Mouse (Mus musculus) forebrain, postnatal 0 days (tissue): ENCODE data around the gene Polr3k. TPM values are rescaled to one million over a fixed set of nuclear protein-coding genes. Genes with fewer than 3 reads are reported as not detected.

Experiments used
- ATAC-seq: fragments of 200-750 bp; cut with Nextera tagmentation; 2 replicates; pipeline ENCODE4 v1.8.0; 2017; ENCODE audit warnings: mild to moderate bottlenecking, moderate library complexity
- DNase-seq: peaks from one replicate; pipeline ENCODE4 v3.0.0-alpha.2; 2015
- H3K27ac ChIP-seq: fragments of 300-500 bp; sonication (generic); 2 replicates; pipeline ENCODE4 v1.5.1; 2014; ENCODE audit warnings: low read depth, mild to moderate bottlenecking, antibody characterized with exemption, low read length, moderate library complexity, mixed read lengths
- H3K27me3 ChIP-seq: fragments of 300-500 bp; sonication (generic); 2 replicates; pipeline ENCODE4 v1.6.1; 2014; ENCODE audit warnings: mild to moderate bottlenecking, low read length, mixed read lengths; ENCODE audit not compliant: insufficient read depth
- H3K36me3 ChIP-seq: fragments of 300-500 bp; sonication (generic); 2 replicates; pipeline ENCODE4 v1.6.1; 2014; ENCODE audit warnings: mild to moderate bottlenecking, moderate library complexity; ENCODE audit not compliant: insufficient read depth
- H3K4me1 ChIP-seq: fragments of 300-500 bp; sonication (generic); 2 replicates; pipeline ENCODE4 v1.6.1; 2014; ENCODE audit warnings: antibody characterized with exemption; ENCODE audit not compliant: insufficient read depth
- H3K4me2 ChIP-seq: fragments of 300-500 bp; sonication (generic); 2 replicates; pipeline ENCODE4 v1.6.1; 2014; ENCODE audit warnings: low read depth, mild to moderate bottlenecking, moderate library complexity
- H3K4me3 ChIP-seq: fragments of 300-500 bp; sonication (generic); 2 replicates; pipeline ENCODE4 v1.5.1; 2014; ENCODE audit warnings: low read depth, low read length, mixed read lengths
- H3K9ac ChIP-seq: fragments of 300-500 bp; sonication (generic); 2 replicates; pipeline ENCODE4 v1.6.1; 2014; ENCODE audit warnings: mild to moderate bottlenecking
- H3K9me3 ChIP-seq: fragments of 300-500 bp; sonication (generic); 2 replicates; pipeline ENCODE4 v1.6.1; 2016; ENCODE audit warnings: low read length
- CTCF ChIP-seq: sonication (generic); IDR thresholded peaks from 2 replicates; pipeline ENCODE4 v1.5.1; 2016; ENCODE audit warnings: antibody characterized with exemption, control low read depth, low read depth
- WGBS: fragments of 180-500 bp; shearing (Covaris S2); extraction: QIAGEN DNeasy Blood & Tissue Kit; methylation state at CpG from one replicate; pipeline ENCODE4 v1.1.7; 2014; 5-methylcytosine and 5-hydroxymethylcytosine counted together
- polyA plus RNA-seq: library from polyadenylated mRNA; unstranded; fragments of >200 nt; fragmentation: Nextera tagmentation; extraction: Ambion mirVana; gene quantifications from 2 replicates; pipeline ENCODE4 v1.2.1, GENCODE M21; 2015
- total RNA-seq: library from RNA; depleted of rRNA; stranded (reverse); fragments of >200 nt; gene quantifications from 2 replicates; pipeline ENCODE4 v1.2.3, GENCODE M21; 2014; rRNA removed

Polr3k gene
- total and polyA plus RNA-seq, 2 experiments from 2014 or later, result 66.5 to 80.1 TPM

DNA sequence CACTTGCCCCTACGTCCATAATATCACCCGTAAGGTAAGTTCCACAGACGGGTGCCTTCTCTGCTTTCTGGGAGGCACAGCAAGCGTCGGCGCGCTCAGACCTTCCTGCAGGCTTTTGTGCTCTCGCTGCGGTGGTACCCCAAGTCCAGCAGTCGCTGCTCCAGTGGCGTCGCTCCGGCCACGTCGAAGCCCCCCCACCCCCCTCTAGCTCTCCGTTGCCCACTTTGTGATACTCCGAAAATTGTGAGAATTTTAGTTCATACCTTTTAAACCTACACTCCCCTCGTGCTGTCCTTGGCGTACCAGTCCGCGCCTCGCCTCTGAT is 361 bp downstream of the Polr3k start:
- H3K27me3 ChIP-seq, result no peaks in the 10 kb centered on the region
- ATAC-seq (peak; percentile 23), DNase-seq (no peak)
- H3K9me3 ChIP-seq, result no peaks in the 10 kb centered on the region
- H3K4me2 ChIP-seq, result peak overlapping the region; percentile 77
- H3K4me1 ChIP-seq, result peaks cover 15% of the 10 kb centered on the region
- peak overlapping the region; percentile 67 for H3K9ac ChIP-seq
- under 1% methylated on average over 22 of the region's 22 CpGs for WGBS
- peak overlapping the region; percentile 87 for H3K27ac ChIP-seq
- peaks cover 8% of the 10 kb centered on the region for H3K36me3 ChIP-seq
- H3K4me3 ChIP-seq, result peak overlapping the region; percentile 69
- no peak for TF ChIP-seq CTCF

DNA sequence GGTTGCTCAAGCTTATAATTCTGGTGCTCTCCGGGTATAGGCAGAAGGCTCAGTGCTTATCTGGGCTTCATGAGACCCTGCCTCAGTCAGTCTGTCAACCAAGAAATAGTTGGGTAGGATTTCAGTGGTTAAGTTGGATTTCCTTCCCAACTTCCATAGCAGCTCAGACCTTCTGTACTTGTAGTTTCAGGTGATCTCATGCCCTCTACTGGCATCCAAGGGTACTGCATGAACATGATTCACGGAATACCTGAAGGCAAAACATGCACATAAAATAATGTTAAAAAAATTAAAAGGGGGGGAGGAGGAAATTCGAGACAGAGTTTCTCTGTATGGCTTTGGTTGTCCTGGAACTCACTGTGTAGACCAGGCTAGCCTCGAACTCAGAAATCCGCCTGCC is 2.8 kb downstream of the Polr3k start:
- Histone ChIP-seq H3K9me3 (no peaks in the 10 kb centered on the region), H3K27me3 (no peaks in the 10 kb centered on the region), H3K9ac (no peak overlapping the region), H3K4me1 (peaks cover 15% of the 10 kb centered on the region), H3K4me3 (no peak overlapping the region), H3K4me2 (no peak overlapping the region), H3K27ac (no peak overlapping the region), H3K36me3 (peaks cover 12% of the 10 kb centered on the region)
- TF ChIP-seq CTCF, result peak; percentile 85
- 53% methylated on average over 5 of the region's 5 CpGs for WGBS
- no peak for ATAC-seq
- peak; percentile 81 for DNase-seq

DNA sequence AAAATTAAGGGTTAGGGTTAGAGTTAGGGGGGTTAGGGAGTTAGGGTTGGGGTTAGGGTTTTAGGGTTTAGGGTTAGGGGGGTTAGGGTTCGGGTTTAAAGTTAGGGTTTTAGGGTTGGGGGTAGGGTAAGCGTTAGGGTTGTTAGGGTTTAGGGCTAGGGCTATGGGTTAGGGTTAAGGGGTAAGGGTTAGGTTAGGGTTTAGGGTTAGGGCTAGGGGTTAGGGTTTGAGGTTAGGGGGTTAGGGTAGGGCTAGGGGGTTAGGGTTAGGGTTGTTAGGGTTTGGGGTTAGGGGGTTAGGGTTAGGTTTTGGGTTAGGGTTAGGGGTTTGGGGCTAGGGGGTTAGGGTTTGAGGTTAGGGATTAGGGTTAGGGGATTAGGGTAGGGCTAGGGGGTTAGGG is 6.9 kb downstream of the Polr3k start:
- Histone ChIP-seq H3K27me3 (no peaks in the 10 kb centered on the region), H3K4me3 (no peak overlapping the region), H3K4me1 (no peaks in the 10 kb centered on the region), H3K27ac (no peak overlapping the region), H3K9me3 (no peaks in the 10 kb centered on the region), H3K4me2 (no peak overlapping the region), H3K9ac (no peak overlapping the region), H3K36me3 (peaks cover 20% of the 10 kb centered on the region)
- WGBS, result 97% methylated on average over 2 of the region's 2 CpGs
- no peak for TF ChIP-seq CTCF
- DNase-seq, result no peak
- ATAC-seq, result no peak

DNA sequence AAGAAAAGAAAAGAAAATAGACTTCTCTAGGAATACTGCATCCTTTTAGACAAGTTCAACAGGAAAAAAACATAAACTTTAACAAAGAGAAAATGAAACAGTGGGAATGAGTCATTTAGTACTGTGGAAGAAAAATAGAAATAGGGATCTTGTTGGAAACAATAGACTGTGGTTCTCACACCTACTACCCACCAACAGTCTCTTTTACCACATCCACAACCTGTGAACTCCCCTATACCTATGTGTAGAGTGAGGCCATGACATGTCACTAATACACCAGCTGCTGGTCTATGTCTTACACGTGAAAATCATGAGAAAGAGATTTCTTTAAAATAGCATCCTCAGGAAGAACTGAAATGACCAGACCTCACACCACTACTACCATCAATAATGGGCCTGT is 14.8 kb downstream of the Polr3k start:
- TF ChIP-seq CTCF, result no peak
- 70% methylated on average over 1 of the region's 1 CpGs for WGBS
- ATAC-seq (no peak), DNase-seq (no peak)
- Histone ChIP-seq H3K9ac (no peak overlapping the region), H3K4me1 (no peaks in the 10 kb centered on the region), H3K4me2 (no peak overlapping the region), H3K4me3 (no peak overlapping the region), H3K9me3 (no peaks in the 10 kb centered on the region), H3K27ac (no peak overlapping the region), H3K27me3 (no peaks in the 10 kb centered on the region), H3K36me3 (peaks cover 14% of the 10 kb centered on the region; the same call in 1 of the 2 replicates)

DNA sequence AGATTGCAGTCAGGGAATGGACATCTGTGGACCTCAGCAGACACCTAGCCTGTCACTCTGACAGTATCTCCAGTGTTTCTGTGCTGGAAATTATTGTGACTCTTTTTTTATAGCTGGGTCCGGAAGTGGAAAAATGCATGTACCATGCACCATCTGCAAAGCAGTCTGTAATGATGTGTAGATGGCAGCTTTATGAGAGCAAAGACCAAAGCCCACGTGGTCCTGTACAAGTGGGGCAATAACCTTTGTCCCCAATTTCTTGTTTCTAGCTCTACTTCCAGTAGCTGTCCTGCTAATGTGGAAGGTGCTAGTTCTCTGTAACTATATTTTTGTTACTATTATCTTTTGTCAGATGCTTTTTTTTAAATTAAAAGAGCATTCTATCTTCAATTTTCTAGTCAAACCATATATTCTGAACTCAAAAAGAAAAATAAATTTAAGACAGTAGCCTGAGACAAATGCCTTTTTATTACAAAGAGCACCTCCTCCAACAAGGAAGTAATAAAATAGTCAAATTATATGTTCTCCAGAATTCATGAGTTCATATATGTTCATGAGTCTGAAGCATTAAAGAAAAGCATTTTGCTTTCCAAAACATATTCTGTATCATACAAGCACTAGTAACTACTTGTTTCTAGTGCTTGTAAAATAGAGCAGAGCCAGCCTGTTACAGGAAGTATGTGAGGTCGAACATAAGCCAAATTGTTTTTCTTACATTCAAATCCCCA is 19.0 kb downstream of the Polr3k start:
- no peak for ATAC-seq

DNA sequence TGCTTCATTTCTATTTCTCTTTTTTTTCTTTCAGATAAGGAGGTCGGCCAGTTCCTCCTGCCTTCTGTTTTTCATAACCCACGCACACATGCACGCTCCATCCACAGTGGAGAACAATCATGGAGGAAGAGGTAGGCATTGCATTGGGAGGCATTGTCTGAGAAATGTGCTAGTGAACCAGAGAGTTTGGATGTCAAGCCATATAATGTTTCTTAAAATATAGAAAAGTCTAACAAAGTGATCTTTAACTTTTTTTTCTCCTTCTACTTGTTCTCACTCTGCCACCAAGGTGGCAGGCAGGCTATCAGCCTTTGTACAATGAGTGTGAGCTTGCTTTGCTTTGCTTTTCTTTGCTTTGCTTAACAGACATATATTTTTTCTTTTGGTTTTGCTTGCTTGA is 53.7 kb downstream of the Polr3k start:
- H3K4me2 ChIP-seq, result no peak overlapping the region
- no peaks in the 10 kb centered on the region for H3K9me3 ChIP-seq
- H3K36me3 ChIP-seq, result no peaks in the 10 kb centered on the region
- H3K4me3 ChIP-seq, result no peak overlapping the region
- no peak overlapping the region for H3K9ac ChIP-seq
- ATAC-seq (no peak), DNase-seq (peak; percentile 22)
- WGBS, result 62% methylated on average over 3 of the region's 3 CpGs
- H3K4me1 ChIP-seq, result no peaks in the 10 kb centered on the region
- TF ChIP-seq CTCF, result no peak
- H3K27ac ChIP-seq, result no peak overlapping the region
- H3K27me3 ChIP-seq, result no peaks in the 10 kb centered on the region

More for the DNA sequence above, 19.0 kb downstream of the Polr3k start:
- no peak for TF ChIP-seq CTCF
- H3K4me1 ChIP-seq, result no peaks in the 10 kb centered on the region
- no peaks in the 10 kb centered on the region for H3K27me3 ChIP-seq
- no peak overlapping the region for H3K9ac ChIP-seq
- no peak for DNase-seq
- WGBS, result 90% methylated on average over 3 of the region's 3 CpGs
- H3K36me3 ChIP-seq, result peaks cover 4% of the 10 kb centered on the region; the same call in 1 of the 2 replicates
- no peak overlapping the region for H3K4me3 ChIP-seq
- H3K9me3 ChIP-seq, result no peaks in the 10 kb centered on the region
- no peak overlapping the region for H3K27ac ChIP-seq
- no peak overlapping the region for H3K4me2 ChIP-seq

DNA sequence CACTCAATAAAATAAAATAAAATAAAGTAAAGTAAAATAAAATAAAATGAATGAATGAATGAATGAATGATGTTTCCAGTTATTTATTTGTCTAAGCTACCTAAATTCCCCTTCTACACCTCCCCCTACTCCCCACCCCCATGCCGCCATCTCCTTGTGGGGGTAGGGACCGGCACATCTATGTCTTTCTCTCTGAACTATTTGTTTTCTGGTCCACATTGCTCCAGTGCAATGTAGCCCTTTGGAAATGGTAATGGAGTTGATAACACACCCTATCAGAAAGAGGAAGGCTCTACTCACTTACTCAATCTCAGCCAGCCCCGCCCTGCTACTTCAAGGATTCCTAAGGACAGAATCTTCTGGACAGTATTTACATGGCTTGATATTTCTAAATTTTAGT is 54.4 kb downstream of the Polr3k start:
- WGBS, result 55% methylated on average over 3 of the region's 3 CpGs
- H3K9ac ChIP-seq, result no peak overlapping the region
- DNase-seq, result peak; percentile 1
- H3K4me2 ChIP-seq, result no peak overlapping the region
- no peaks in the 10 kb centered on the region for H3K27me3 ChIP-seq
- H3K9me3 ChIP-seq, result no peaks in the 10 kb centered on the region
- H3K4me3 ChIP-seq, result no peak overlapping the region
- no peak for TF ChIP-seq CTCF
- H3K27ac ChIP-seq, result no peak overlapping the region
- no peaks in the 10 kb centered on the region for H3K4me1 ChIP-seq
- ATAC-seq, result 0 out of 2 replicates have a peak, but pooled peaks have one; percentile 73
- H3K36me3 ChIP-seq, result no peaks in the 10 kb centered on the region

Other genes with a start within 250 kb of the Polr3k start
- gene Gm29797, start 207.3 kb upstream of the Polr3k start, total RNA-seq, result not detected in 2 replicates
- not detected in 2 replicates for gene Gm29797, start 207.3 kb upstream of the Polr3k start, polyA plus RNA-seq
- gene Sox18, start 192.7 kb upstream of the Polr3k start, total RNA-seq, result 5.4 and 8.9 TPM in 2 replicates
- 8.6 and 11.1 TPM in 2 replicates for gene Sox18, start 192.7 kb upstream of the Polr3k start, polyA plus RNA-seq
- 51.1 and 55.6 TPM in 2 replicates for gene Tcea2, start 184.0 kb upstream of the Polr3k start, total RNA-seq
- 53.8 and 57.5 TPM in 2 replicates for gene Tcea2, start 184.0 kb upstream of the Polr3k start, polyA plus RNA-seq
- gene Rgs19, start 170.4 kb upstream of the Polr3k start, total RNA-seq, result 43.7 and 50.2 TPM in 2 replicates
- 56.4 and 57.4 TPM in 2 replicates for gene Rgs19, start 170.4 kb upstream of the Polr3k start, polyA plus RNA-seq
- not detected in 2 replicates for gene Lkaaear1, start 165.9 kb upstream of the Polr3k start, total RNA-seq
- gene Lkaaear1, start 165.9 kb upstream of the Polr3k start, polyA plus RNA-seq, result not detected in 2 replicates
- 114 and 134 TPM in 2 replicates for gene Oprl1, start 149.3 kb upstream of the Polr3k start, total RNA-seq
- 51.3 and 62.5 TPM in 2 replicates for gene Oprl1, start 149.3 kb upstream of the Polr3k start, polyA plus RNA-seq
- 39.0 and 55.0 TPM in 2 replicates for gene Myt1, start 101.0 kb upstream of the Polr3k start, total RNA-seq
- 4.0 and 6.7 TPM in 2 replicates for gene Myt1, start 101.0 kb upstream of the Polr3k start, polyA plus RNA-seq
- 30.1 and 36.3 TPM in 2 replicates for gene Pcmtd2, start 26.5 kb upstream of the Polr3k start, total RNA-seq
- gene Pcmtd2, start 26.5 kb upstream of the Polr3k start, polyA plus RNA-seq, result 17.9 and 25.8 TPM in 2 replicates
- not detected in 2 replicates for gene Gm14496, start 126.8 kb downstream of the Polr3k start, total RNA-seq
- gene Gm14496, start 126.8 kb downstream of the Polr3k start, polyA plus RNA-seq, result not detected in 2 replicates